Mouse (Mus musculus) cerebellum, postnatal 36 days (tissue): ENCODE data around the gene Hdac4.
A peak's percentile ranks its signal among the peaks of the same experiment; 100 is the strongest.

Source experiments
- DNase-seq, 2 experiments: peaks; one replicate each; pipeline ENCODE4 v3.0.0; 2021 to 2022; ENCODE audit warnings: mixed read lengths in 2 of 2

Hdac4 gene

DNA sequence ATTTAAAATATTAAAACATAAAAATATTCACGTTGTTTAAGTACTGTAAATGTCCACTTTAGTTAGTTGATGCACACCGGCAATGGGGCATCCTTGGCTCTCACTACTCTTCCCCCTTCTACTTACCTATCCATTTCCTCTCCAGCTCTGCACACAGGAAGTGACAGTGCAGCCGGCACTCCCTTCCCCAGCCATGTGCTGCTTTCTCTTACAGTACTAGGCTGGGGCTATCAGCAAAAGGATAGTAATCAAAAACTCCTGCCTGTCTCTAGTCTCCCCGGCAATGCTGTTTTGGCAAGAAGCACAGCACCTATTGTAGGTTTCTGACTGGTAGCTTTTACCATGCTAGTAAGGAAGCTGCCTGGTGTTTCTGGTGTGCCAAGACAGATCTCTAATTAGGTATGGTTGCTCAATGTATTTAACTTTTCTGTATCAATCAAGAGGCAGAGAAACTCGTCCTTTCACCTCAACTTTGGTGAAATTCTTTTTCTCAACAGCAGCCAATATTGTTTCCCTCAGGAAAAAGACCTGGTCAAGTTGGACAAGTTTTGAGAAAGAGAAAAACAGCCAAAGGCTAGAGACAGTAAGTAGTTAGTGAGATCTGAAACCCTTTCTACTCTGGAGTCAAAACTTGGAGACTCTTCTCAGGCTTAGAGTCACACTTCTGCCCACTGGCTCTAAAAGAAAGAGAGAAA is 136.6 kb downstream of the Hdac4 start:
- no peak for DNase-seq

DNA sequence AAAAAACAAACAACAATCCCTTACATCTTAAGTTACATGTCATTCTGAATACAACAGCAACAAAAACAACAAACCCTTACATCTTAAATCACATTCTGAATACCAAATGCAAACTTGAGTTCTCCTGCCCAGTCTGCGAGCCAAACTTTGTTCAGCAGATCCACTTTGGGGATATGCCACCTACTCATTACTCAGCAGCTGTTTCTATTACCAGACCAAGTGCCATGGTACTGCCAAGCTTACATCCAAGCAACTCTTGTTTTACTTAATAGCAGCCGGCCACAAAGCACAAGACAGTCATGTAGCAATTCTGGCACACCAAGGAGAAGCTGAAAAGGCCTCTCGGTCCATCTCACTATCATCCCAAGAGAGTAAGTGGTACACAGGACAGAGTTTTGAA is 138.4 kb downstream of the Hdac4 start:
- no peak for DNase-seq

DNA sequence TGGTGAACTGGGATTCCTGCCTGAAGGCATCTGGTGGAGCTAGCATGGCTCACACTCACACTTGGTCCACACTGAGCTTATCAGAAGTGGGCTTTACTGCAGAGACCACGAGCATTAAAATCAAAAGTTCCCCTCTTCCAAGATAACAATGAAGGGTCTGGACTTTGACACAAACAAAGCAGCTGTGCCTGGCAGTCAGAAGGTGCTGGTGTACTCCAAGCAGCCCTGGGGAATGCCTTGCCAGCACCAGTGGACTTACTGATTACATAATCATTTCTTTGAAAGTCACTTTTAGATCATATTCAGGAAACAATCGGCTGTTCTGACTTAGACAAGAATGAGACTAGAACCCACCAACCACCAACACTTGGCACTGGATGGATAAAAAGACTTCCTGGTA is 140.3 kb downstream of the Hdac4 start:
- DNase-seq = no peak

DNA sequence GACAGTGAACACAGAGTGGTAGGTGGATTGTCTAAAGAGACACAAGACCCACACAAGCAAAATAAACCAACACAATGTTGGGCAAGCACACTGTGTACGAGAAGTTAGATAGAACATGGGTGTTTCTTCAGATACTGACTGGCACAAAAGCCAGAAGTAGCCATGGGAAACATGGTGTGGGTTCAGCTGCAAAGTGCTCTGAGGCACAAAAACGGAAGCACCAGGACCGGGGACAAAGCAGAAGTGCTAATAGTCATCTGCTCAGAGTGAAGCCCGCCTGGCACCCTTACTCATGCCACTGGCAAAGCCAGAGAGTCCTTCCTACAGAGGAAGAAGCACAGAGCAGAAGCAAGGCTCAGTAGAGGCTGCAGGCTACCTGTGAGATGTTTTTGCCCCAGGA is 143.3 kb downstream of the Hdac4 start:
- DNase-seq = no peak

DNA sequence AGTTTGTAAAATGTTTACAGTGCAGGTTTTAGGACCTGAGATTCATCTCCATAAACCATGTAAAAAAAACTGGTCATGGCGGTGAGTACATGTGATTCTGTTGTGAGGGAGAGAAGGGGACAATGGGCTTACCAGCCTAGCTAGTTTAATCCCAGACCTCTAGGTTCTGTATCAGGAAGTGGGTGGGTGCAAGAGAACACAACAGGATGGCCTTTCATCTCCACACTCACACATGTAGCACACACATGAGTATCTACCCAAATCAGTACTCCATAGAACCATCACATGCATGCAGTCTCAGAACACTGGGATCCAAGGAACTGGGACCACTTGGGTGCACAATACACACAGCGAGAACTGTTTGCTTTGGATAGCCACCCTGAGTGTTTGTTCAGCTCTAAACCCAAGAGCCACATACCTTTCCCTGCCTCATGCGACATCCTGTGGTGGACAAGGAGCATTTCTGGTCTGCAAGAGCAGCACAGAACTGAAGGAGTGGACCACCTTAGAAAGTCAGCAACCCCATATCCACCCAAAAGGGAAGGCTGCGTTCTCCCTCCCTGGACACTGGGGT is 143.9 kb downstream of the Hdac4 start:
- no peak for DNase-seq

DNA sequence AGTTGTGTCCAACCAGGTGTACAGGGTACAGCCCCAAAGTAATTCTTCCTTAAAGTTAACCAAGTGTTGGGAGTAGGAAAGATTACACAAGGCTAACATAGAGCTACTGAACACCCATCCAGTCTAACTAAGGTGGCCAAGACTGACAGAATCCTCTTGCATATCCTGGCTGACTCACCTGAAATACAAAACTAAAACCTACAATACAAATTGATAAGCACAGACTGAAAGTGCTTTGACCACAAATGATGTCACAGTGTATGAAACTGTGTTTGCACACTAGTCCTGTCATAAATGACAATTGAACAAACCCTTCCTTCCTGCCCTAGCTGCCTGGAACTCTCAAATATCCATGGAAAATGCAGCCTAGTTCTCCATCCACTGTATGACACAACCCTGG is 144.5 kb downstream of the Hdac4 start:
- DNase-seq = no peak

DNA sequence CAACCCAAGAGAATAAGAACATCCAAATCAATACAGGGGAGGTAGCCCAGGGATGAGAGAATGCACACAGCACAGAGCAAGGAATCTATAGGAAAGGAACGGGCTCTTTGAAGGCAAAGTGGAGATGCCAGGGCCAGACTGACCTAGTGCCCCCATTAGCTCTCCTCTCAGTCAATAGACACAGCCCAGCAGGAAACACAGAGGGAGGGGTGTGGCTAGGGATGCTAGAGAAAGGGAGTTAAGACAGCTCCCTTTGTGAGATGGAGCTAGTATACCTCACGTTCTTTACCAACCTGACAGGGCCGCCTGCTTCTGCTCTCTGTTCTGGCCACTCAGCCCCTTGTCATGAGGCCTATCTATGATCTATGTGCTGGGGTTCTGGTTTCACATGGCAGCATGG is 144.9 kb downstream of the Hdac4 start:
- no peak for DNase-seq

DNA sequence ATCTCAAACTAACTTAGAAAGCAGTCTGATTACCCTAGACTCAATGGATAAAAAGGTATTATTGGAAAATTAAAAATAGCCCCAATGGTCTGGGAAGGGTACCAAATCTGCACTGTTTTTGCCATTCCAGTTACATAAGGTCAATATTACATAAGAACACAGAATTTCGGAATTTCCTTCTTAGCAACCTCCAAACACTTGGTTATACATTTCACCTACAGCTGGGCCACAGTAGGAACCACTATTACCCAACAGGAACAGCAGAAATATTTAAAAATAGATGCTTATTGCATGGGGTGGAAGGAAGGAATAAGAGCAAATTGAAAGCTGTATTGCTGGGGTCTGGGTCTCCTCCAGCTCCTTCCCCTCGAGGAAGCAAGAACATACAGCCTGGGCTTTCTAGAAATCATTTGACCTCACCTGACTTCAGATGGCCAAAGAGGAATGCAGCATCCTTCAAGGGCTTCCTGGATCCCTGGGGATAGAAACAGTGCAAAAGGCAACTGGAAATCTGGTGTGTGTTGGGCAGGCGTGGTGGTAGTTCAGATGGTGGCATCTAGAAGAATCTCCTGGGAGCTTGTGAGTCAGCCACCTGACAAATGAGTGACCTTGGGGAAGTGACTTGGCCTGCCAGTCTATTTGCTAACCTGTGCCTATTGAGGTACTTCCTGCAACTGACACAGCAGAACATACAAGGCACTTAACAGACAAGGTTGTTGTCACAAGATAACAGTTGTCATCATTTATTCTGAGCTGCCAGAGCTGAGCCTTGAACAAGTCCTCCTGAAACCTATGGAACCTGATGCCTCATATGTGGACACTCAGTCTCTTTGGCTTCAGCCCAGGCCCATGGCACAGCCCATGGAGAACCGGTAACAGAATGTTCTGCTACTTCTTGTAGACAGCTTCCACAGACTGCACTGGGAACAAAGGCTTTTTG is 146.8 kb downstream of the Hdac4 start:
- peak in 1 of 2 experiments; percentile 35 for DNase-seq

DNA sequence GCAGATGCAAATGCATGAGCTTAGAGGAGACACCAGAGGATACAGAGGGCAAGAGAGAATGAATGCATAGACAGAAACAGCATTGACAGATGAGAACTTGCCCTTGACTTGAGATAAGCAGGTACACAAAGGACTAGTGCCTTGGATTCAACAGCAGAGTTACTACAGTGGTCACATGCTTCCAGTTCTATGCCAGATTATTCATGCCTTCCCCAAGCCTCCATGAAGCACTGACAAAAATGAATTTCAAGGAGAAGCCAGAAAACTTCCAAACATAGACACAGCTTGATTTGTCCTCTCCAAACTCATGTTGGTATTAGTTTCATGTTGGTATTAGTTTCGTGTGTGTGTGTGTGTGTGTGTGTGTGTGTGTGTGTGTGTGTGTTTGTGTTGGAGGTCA is 149.8 kb downstream of the Hdac4 start:
- no peak for DNase-seq

DNA sequence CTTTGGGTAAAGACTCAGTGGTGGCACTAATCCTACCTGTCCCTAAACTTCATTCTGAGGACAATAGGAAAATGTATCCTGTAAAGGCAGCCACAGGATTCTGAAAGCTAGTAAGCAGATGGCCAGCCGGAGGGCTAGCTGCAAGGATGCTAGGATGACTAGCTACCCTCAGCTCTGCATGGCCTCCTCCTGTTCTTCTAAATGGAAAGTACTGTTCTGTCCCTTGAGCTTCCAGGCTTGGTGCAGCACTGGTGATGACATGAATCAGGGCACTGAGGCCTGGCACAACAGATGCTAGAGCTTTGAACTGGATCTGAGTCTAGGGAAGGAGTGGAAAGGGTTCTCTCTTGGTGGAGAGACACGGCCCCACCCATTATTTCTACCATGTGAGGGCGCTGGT is 150.6 kb downstream of the Hdac4 start:
- DNase-seq = peak; percentile 28 to 33

DNA sequence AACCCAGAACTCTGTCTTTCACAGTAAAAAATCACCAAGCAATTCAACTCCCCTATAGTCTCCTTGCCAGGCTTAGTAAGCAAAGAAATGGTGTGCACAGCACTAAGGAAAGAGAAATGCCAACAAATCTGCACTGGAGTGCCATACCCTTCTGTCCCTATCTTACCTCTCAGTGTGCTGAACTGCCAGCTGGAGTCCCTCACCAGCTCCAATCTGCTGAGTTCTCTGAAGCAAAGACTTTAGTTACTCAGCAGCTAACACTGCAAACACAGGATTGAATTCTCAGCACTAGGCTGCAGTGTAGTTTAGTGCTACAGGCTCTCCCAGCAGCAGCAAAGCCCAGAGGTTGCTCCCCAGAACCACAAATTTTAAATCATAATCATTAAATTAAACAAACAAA is 151.5 kb downstream of the Hdac4 start:
- no peak for DNase-seq

DNA sequence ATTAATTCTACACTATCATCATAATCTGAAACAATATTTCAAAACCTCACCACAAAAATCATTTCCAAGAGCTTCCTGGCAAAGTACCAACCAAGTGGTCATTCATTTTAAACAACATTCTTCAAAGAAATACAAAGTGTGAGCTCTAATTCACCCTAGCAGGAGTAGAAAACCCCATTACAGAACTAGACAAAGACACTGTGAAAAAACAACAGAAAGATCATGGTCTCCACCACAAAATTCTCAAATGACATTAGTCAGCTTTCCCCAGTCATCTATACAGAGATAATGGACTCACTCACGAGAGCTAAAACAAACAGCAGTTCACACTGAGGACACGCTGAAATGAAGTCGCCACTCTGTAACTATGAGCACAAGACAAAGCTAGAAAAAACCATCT is 153.4 kb downstream of the Hdac4 start:
- DNase-seq = no peak

DNA sequence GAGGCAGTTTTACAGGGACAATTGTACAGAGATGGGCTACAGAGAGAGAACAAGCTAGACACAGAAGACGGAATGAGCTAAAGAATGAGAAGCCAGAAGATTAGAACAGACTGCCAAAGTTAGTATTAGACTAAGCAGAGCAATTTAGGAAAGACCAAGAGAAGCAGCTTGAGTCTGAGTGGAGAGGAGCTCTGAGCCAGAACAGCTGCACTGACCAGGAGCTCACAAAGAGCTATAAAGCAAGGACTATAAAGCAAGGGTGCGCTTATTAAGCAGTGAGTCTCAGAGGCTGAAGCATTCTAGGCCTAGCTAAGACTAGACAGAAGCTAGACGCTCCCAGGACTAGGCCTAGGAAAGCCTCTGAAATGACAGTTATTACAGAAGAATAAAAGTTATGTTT is 154.2 kb downstream of the Hdac4 start:
- DNase-seq = no peak

DNA sequence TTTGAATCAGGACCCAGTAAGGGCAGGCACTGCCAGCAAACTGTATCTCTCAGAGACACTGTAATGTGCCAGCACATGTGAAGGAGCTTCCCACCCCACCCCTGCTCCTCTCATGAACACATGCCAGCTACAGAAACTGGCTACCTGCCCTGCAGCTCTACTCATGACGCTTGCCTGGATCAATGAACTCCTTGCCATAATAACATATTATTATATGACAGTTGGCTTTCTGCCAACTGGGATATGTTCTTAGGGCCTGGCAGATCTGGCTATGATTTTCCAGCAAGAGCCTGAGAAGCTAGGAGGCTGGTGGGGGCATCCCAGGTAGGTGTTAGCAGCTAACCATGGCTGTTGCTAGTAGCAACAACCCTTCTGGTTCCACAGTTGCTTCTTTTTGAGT is 156.8 kb downstream of the Hdac4 start:
- DNase-seq = no peak

DNA sequence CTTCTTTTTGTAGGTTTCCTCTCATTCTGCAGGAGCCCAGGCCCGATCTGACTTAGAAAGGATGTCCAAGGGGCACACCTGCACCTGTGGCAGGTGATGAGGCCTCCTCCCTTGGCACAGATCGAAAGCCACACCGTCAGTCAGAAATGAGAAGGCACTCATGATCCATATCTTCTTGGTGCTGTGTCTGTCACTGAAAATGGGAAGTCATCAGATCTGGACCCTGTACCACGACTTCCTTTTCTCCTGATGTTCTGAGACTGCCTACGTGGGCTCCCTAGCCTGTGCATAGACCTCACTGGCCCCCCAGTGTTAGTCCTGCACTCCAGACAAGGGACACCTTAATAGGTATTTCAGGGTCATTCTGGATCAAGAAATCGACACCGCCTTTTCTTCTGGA is 158.5 kb downstream of the Hdac4 start:
- DNase-seq = no peak

DNA sequence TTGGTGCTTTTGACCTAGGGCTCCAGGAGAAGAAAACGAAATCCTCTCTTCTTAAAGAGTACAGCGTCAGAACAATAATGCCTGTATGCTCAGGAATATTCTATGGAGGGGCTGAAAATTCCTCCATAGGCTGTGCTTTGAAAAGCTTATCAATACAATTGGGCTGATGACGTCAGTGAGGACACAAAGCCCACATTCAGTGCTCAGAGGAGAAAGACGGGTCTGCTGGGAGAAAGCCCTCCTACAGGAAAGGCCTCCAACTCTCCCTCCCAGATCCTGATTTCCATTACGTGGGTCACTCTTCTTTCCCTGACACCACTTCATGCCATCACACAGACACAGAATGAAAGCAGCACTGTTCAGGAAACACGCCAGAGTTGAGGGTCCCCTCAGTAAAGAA is 159.7 kb downstream of the Hdac4 start:
- DNase-seq = no peak

DNA sequence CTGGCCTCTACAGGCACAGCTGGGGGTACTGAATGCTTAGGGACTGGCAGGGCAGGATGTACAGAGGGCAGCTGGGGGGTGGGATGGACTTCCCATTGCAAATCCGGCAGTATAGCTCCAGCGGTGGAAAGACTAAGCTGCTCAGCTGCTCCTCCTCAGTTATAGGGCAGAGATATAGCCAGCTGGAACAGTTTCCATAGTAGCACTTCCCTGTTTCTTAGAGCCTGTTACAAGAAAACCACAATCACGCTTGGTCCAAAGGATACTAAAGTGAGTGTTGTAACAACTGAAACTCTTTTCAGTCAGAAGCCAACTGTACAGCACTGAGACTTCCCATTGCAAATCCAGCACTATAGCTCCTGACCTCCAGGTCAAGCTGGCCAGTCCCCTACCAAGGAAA is 161.3 kb downstream of the Hdac4 start:
- DNase-seq = no peak

DNA sequence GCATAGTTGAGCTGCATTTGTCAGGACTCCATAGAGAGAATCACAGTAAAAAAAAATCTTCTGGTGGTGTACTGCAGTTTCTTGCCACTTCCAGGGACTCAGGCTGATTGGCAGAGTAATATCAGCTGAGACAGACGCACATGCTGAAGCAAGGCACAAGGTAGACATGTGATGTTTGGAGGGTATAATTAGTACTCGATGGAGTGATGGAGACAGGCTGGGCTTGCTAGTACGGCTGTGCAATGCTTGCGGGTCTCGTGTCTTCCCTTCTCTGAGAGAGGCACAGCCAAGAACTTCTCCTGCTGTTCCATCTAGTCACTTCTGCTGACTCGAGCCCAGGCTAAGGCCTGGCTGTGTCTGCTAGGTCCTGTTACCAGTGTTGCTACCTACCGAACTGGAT is 162.0 kb downstream of the Hdac4 start:
- DNase-seq = no peak

DNA sequence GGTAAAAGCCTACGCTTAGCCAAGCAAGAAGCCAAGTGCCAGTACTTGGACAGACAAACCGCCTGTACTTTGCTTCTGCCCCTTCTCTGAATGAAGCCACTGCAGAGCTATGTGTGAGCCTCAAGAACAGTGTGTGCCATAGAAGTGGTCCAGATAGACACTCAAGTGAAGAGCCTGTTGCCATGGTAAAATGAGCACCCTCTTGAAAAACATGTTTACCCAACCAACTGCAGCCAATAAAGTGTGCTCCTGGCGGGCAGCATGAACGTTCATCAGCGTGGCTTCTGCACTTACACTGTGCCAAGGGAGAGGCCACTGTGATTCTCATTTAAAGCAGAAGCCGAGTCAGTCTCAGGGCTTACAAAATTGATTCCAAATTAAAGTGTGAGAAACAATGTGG is 165.0 kb downstream of the Hdac4 start:
- no peak for DNase-seq

DNA sequence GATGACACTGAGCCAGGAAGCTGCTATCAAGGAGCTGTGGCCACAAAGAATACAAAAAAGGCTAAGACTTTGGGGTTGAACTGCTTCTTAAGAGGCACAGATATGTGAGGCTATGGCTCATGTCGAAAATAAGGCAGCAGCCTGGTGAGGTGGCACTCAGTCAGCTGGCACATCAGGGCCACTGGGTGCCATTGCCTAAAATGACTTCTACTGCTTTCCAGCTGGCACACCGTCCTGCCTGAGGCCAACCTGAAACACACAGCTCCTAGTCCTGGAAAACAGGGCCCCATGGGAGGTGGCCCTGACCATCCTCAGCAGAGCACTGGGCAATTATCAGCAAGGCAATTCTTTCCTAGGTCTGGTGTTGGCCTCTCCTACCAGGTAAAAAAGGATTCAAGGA is 167.3 kb downstream of the Hdac4 start:
- DNase-seq = no peak

DNA sequence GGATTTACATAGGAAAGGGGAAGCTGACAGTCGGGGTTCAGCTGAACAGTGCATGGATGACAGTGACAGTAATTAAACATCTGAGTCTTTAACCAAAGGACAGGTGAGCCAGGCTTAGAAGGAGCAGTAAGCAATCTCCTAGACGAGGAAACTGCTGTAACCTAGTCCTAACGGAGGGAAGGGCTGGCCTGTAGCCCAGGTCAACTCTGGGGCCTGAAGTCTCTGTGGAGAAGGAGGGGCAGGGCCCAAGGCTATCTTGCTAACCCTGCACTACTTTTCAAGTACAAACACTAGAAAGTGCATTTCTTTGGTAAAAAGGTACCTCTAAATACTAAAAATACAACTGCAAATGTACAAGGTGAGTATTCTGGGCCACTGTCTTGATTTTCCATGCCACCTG is 169.1 kb downstream of the Hdac4 start:
- DNase-seq = no peak

DNA sequence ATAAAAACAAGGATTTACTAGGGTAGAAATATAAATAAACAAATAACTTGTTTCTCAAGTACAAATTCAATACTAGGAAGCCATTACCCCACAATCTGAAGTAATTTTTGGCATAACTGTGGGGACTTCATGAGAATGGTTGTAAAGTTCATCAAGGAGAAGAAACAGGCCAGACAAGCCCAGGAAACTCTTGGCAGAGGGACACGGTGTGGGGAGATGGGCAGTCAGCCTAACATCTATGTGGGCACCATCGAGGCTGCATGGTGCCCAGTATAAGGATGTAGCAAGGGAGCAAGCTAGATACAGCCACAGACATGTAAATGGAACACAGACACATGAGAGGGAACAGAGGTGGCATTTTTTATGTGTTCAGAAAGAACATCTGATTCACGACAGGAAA is 171.6 kb downstream of the Hdac4 start:
- no peak for DNase-seq

DNA sequence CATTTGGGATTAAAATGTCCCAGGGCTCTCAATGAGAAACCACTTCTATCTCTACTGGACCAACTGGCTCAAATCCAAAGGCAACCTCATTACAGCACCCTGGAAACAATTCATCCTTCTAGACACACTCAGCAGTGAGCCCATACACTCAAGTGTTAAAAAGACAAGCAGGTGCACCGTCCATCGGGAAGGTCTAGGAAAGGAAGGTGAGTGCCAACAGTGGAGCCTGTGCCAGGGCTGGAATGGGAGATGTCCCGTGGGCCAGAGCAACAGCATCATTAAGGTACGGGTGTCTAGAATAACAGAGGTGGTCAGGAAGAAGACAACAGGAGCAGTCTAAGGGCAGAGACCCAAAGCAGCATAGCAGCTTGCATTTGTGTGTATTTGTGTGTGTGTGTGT is 173.5 kb downstream of the Hdac4 start:
- DNase-seq = peak; percentile 46 to 50
